Mouse (Mus musculus): Measurements from ENCODE around the gene 1700013G24Rik. TPM values are rescaled to one million over a fixed set of nuclear protein-coding genes. Genes with fewer than 3 reads are reported as not detected.

Gene 1700013G24Rik
- polyA plus RNA-seq, 1 experiment from 2014 or later = not detected

- Histone ChIP-seq H3K4me3 (replicated peaks; ENCODE audit: low read depth, low read length) (no peak overlapping the region), H3K4me2 (ENCODE audit: low read length) (peak overlapping the region; percentile 21), H3K9ac (ENCODE audit: low read depth, low read length) (peak overlapping the region; percentile 23; the same call in 1 of the 2 replicates), H3K27me3 (ENCODE audit: insufficient read depth, low read length) (no peaks in the 10 kb centered on the region), H3K4me1 (replicated peaks; ENCODE audit: insufficient read depth, low read length) (peaks cover 69% of the 10 kb centered on the region), H3K36me3 (ENCODE audit: insufficient read depth, low read length) (no peaks in the 10 kb centered on the region), H3K27ac (0 out of 2 replicates have a peak overlapping the region, but pooled peaks have one; percentile 19), H3K9me3 (replicated peaks; ENCODE audit: low read length) (no peaks in the 10 kb centered on the region)
- DNase-seq (ENCODE audit: low spot score) = no peak
- ATAC-seq (replicated peaks; ENCODE audit: low FRiP score, low read depth) = no peak
- 48% methylated on average over 18 of the region's 18 CpGs for WGBS
- TF ChIP-seq CTCF (IDR thresholded peaks at IDR 0.05; ENCODE audit: low read depth) = no peak
Observed at GRCm38 (mm10) chr4:137473701-137474388, 20.8 kb downstream of the 1700013G24Rik start.

GRCm38 (mm10) chr4:137474694-137475093 is 21.6 kb downstream of the 1700013G24Rik start:
- 90% methylated on average over 7 of the region's 7 CpGs for WGBS
- Histone ChIP-seq H3K4me2 (ENCODE audit: low read length) (no peak overlapping the region), H3K27me3 (ENCODE audit: insufficient read depth, low read length) (no peaks in the 10 kb centered on the region), H3K4me3 (replicated peaks; ENCODE audit: low read depth, low read length) (no peak overlapping the region), H3K9me3 (replicated peaks; ENCODE audit: low read length) (no peaks in the 10 kb centered on the region), H3K36me3 (ENCODE audit: insufficient read depth, low read length) (no peaks in the 10 kb centered on the region), H3K9ac (ENCODE audit: low read depth, low read length) (no peak overlapping the region), H3K27ac (0 out of 2 replicates have a peak overlapping the region, but pooled peaks have one; percentile 5), H3K4me1 (replicated peaks; ENCODE audit: insufficient read depth, low read length) (peaks cover 78% of the 10 kb centered on the region)
- DNase-seq (ENCODE audit: low spot score) (no peak), ATAC-seq (replicated peaks; ENCODE audit: low FRiP score, low read depth) (no peak)
- TF ChIP-seq CTCF (IDR thresholded peaks at IDR 0.05; ENCODE audit: low read depth) = no peak

DNA sequence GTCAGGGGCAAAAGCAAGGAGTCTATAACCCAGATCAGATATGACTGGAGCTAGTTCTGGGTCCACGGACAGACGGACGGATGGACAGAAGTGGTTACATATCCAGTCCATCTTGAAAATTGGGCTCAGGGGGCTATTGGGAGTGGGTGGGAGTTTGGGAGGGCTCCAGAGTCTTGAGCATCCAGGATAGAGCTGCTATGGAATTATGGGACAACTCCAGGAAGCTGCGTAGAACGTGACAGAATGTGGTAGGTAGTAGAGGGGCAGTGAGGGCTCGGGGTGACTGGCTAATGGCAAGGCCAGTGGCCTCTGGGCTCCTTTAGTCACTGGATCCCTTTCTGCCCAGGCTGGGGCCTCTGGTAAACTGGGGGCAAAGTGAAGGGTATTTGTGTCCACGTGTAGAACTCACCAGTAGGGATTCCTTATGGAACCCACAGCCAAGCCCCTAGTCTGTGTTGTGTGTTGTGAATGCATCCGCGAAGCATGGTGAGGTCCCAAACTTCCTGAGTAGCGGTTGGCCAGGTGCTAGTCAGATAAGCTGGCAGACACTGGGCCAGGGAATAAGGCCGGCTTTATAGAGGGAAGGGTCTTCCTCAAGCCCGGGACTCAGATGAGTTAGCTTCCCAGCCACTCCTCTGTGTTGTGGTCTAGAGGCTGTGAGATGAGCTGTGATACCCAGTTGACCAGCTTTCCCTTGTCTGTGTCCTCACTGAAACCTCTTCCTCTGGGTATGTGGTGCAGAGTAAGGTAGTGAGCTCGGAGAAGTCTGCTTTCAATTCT is 22.4 kb downstream of the 1700013G24Rik start:
- Histone ChIP-seq H3K4me1 (replicated peaks; ENCODE audit: insufficient read depth, low read length) (peaks cover 74% of the 10 kb centered on the region), H3K4me3 (replicated peaks; ENCODE audit: low read depth, low read length) (no peak overlapping the region), H3K27me3 (ENCODE audit: insufficient read depth, low read length) (no peaks in the 10 kb centered on the region), H3K4me2 (ENCODE audit: low read length) (peak overlapping the region; percentile 46; the same call in 1 of the 2 replicates), H3K36me3 (ENCODE audit: insufficient read depth, low read length) (no peaks in the 10 kb centered on the region), H3K9ac (ENCODE audit: low read depth, low read length) (peak overlapping the region; percentile 48; the same call in 1 of the 2 replicates), H3K9me3 (replicated peaks; ENCODE audit: low read length) (no peaks in the 10 kb centered on the region), H3K27ac (no peak overlapping the region; the same call in 1 of the 2 replicates)
- 64% methylated on average over 13 of the region's 13 CpGs for WGBS
- TF ChIP-seq CTCF (IDR thresholded peaks at IDR 0.05; ENCODE audit: low read depth) = no peak
- DNase-seq (ENCODE audit: low spot score) (no peak), ATAC-seq (replicated peaks; ENCODE audit: low FRiP score, low read depth) (no peak)

- H3K9ac ChIP-seq (ENCODE audit: low read depth, low read length) = peak overlapping the region; percentile 48
- no peaks in the 10 kb centered on the region for H3K27me3 ChIP-seq (ENCODE audit: insufficient read depth, low read length)
- peak overlapping the region; percentile 46 for H3K4me2 ChIP-seq (ENCODE audit: low read length)
- TF ChIP-seq CTCF (IDR thresholded peaks at IDR 0.05; ENCODE audit: low read depth) = peak; percentile 5; the same call in 1 of the 2 replicates
- DNase-seq (ENCODE audit: low spot score) (peak; percentile 51), ATAC-seq (replicated peaks; ENCODE audit: low FRiP score, low read depth) (no peak)
- 25% methylated on average over 10 of the region's 10 CpGs for WGBS
- H3K4me1 ChIP-seq (replicated peaks; ENCODE audit: insufficient read depth, low read length) = peaks cover 71% of the 10 kb centered on the region
- H3K9me3 ChIP-seq (replicated peaks; ENCODE audit: low read length) = no peaks in the 10 kb centered on the region
- peak overlapping the region; percentile 95 for H3K27ac ChIP-seq
- H3K36me3 ChIP-seq (ENCODE audit: insufficient read depth, low read length) = no peaks in the 10 kb centered on the region
- H3K4me3 ChIP-seq (replicated peaks; ENCODE audit: low read depth, low read length) = no peak overlapping the region
Observed at GRCm38 (mm10) chr4:137476065-137476760, 23.1 kb downstream of the 1700013G24Rik start.

DNA sequence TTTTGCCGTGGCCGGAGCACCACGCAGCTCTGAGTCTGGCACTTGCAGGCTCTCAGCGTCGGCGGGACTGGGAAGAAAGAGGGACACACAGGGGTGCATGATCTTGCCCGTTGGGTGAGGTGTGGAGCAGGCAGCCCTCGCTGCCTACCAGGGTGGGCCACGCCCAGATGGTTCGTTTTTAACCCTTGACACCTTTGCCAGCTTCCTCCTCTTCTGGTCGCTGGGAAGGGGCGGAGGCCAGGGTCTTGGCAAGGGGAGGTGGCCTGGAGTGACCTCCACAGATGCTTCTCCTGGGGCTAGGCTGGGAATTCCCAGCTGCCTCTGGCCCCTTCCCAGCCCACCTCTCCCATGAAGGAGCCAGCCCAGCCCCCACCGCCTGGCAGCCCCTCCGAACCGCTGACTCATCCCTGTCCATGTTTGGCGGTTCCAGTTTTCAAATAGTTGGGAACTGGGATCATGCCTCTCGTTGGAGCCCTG is 23.7 kb downstream of the 1700013G24Rik start:
- Histone ChIP-seq H3K27ac (peak overlapping the region; percentile 95), H3K27me3 (ENCODE audit: insufficient read depth, low read length) (no peaks in the 10 kb centered on the region), H3K4me2 (ENCODE audit: low read length) (peak overlapping the region; percentile 46), H3K36me3 (ENCODE audit: insufficient read depth, low read length) (no peaks in the 10 kb centered on the region), H3K4me3 (replicated peaks; ENCODE audit: low read depth, low read length) (no peak overlapping the region), H3K9ac (ENCODE audit: low read depth, low read length) (peak overlapping the region; percentile 48), H3K9me3 (replicated peaks; ENCODE audit: low read length) (no peaks in the 10 kb centered on the region), H3K4me1 (replicated peaks; ENCODE audit: insufficient read depth, low read length) (peaks cover 73% of the 10 kb centered on the region)
- ATAC-seq (replicated peaks; ENCODE audit: low FRiP score, low read depth) = no peak
- TF ChIP-seq CTCF (IDR thresholded peaks at IDR 0.05; ENCODE audit: low read depth) = no peak
- DNase-seq (ENCODE audit: low spot score) = no peak
- 10% methylated on average over 17 of the region's 17 CpGs for WGBS

GRCm38 (mm10) chr4:137477611-137478010 is 24.5 kb downstream of the 1700013G24Rik start:
- Histone ChIP-seq H3K27me3 (ENCODE audit: insufficient read depth, low read length) (no peaks in the 10 kb centered on the region), H3K9me3 (replicated peaks; ENCODE audit: low read length) (no peaks in the 10 kb centered on the region), H3K9ac (ENCODE audit: low read depth, low read length) (0 out of 2 replicates have a peak overlapping the region, but pooled peaks have one; percentile 20), H3K27ac (peak overlapping the region; percentile 95), H3K4me1 (replicated peaks; ENCODE audit: insufficient read depth, low read length) (peaks cover 80% of the 10 kb centered on the region), H3K4me2 (ENCODE audit: low read length) (peak overlapping the region; percentile 46; the same call in 1 of the 2 replicates), H3K4me3 (replicated peaks; ENCODE audit: low read depth, low read length) (no peak overlapping the region), H3K36me3 (ENCODE audit: insufficient read depth, low read length) (no peaks in the 10 kb centered on the region)
- TF ChIP-seq CTCF (IDR thresholded peaks at IDR 0.05; ENCODE audit: low read depth) = no peak
- 51% methylated on average over 6 of the region's 6 CpGs for WGBS
- ATAC-seq (replicated peaks; ENCODE audit: low FRiP score, low read depth) (no peak), DNase-seq (ENCODE audit: low spot score) (no peak)
